Mouse (Mus musculus) testis, adult 2 months (tissue): ENCODE measurements at regions not wholly inside any gene's neighbourhood (a gene's known extent, or its start where the extent isn't known, plus 50 kb on each side); places are given as distances from the start of the nearest gene placed in this dataset.

Experiments used
- CTCF ChIP-seq: fragments of 200-500 bp; IDR thresholded peaks from 2 replicates; pipeline ENCODE4 v1.5.1; 2012; ENCODE audit warnings: low read depth, mild to moderate bottlenecking, inconsistent platforms, low read length, moderate library complexity; ENCODE audit not compliant: control insufficient read depth, insufficient read depth, insufficient replicate concordance
- POLR2A ChIP-seq: fragments of 200-500 bp; IDR thresholded peaks from 2 replicates; pipeline ENCODE4 v1.6.1; 2012; ENCODE audit warnings: low read depth, mild to moderate bottlenecking, inconsistent platforms, low read length, moderate library complexity; ENCODE audit not compliant: control insufficient read depth

DNA sequence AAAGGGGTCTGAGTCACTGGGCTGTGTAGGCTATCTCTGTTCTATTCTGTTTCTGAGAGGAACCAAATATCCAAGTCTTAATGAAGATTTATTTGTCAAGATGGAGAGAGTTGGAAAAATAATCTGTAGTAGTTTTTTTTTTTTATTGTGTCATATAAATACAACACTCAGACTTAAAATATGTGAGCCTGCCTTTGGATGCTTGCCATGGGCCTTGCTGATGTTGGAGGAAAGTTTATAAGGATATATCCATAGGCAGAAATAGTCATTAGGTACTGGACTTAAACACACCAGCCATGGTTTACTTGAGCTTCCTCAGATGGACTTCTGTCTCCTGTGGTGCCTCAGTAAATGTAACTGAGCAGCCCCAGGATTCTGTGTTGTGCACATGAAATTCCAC, 635.8 kb upstream of the Adgrl2 start:
- TF ChIP-seq POLR2A (no peak), CTCF (no peak)
